Mouse (Mus musculus) cerebral cortex, adult 2 months (tissue): Measurements from ENCODE around the gene Coq7.

ENCODE experiments used
- WGBS: fragments of 180-500 bp; shearing (Covaris S2); methylation state at CpG from one replicate; pipeline ENCODE4 v1.1.7; 2018; 5-methylcytosine and 5-hydroxymethylcytosine counted together

The Coq7 gene

GRCm38 (mm10) chr7:118461400-118462136 is 71.6 kb downstream of the Coq7 start:
- 55% methylated on average over 16 of the region's 16 CpGs for WGBS
